Mouse (Mus musculus) heart, adult 2 months (tissue): ENCODE results near the gene Tshz2.

Experiments used
- CTCF ChIP-seq: fragments of 200-600 bp; IDR thresholded peaks from 2 replicates; pipeline ENCODE4 v1.8.1; 2022; ENCODE audit warnings: antibody characterized with exemption, mild to moderate bottlenecking, moderate library complexity
- EP300 ChIP-seq: fragments of 200-500 bp; IDR thresholded peaks from 2 replicates; pipeline ENCODE4 v1.6.1; 2011; ENCODE audit warnings: low read depth, low read length, control low read depth; ENCODE audit not compliant: insufficient read depth

DNA sequence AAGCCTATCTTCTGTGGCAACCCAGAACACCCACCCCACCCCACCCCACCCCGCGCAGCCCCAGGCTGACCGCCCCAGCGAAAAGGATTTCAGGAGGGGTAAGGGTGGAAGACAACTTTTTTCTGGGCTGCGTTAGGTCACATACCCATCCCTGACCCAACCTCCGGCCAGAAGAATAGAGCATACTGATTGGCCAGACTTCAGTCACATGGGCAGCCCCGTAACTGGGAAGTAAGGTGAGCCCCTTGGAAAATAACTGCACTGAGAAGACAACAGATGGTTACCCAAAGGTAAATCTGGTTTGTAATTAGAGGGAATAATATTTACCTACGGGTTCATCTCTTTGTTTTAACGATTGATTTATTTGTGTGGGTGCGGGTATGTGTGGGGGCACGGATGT, 402.0 kb downstream of the Tshz2 start:
- TF ChIP-seq CTCF = no peak
- no peak for TF ChIP-seq EP300
